Mouse (Mus musculus) inflammation-experienced regulatory T-cells, adult 6 months (primary cell): ENCODE results near the gene Akt1. TPM values are rescaled to one million over a fixed set of nuclear protein-coding genes. Genes with fewer than 3 reads are reported as not detected.
A peak's percentile ranks its signal among the peaks of the same experiment; 100 is the strongest.

Experiments used
- ATAC-seq: one replicate; pipeline ENCODE4 v1.8.0; 2017
- polyA plus RNA-seq, 3 experiments: library from polyadenylated mRNA; unstranded; fragments of 100-300 nt; shearing (Covaris generic); gene quantifications; one replicate each; pipeline ENCODE4 v1.2.1; 2017

The Akt1 gene
- polyA plus RNA-seq, 3 experiments from 2014 or later: 20.2 to 26.3 (median 21.0) TPM

- ATAC-seq: no peak
These were observed 47.4 kb downstream of the Akt1 start for GRCm38 (mm10) chr12:112627097-112627881.

- no peak for ATAC-seq
These were observed 48.2 kb downstream of the Akt1 start for GRCm38 (mm10) chr12:112626455-112626854.

- no peak for ATAC-seq
These were observed 49.0 kb downstream of the Akt1 start for GRCm38 (mm10) chr12:112625700-112626099.

GRCm38 (mm10) chr12:112623742-112624141, 50.9 kb downstream of the Akt1 start:
- ATAC-seq: peak; percentile 41

GRCm38 (mm10) chr12:112621900-112622299, 52.8 kb downstream of the Akt1 start:
- ATAC-seq: no peak

GRCm38 (mm10) chr12:112620354-112621061, 54.2 kb downstream of the Akt1 start:
- no peak for ATAC-seq

GRCm38 (mm10) chr12:112619686-112620353, 54.9 kb downstream of the Akt1 start, which contains the start of gene Adssl1:
Gene Adssl1 (plus strand): TSS chr12:112620045.
- peak; percentile 32 for ATAC-seq

GRCm38 (mm10) chr12:112618981-112619685, 55.6 kb downstream of the Akt1 start:
- ATAC-seq: peak; percentile 55

GRCm38 (mm10) chr12:112617898-112618380, 56.7 kb downstream of the Akt1 start:
- ATAC-seq: peak; percentile 49

- peak; percentile 52 for ATAC-seq
These were observed 57.5 kb downstream of the Akt1 start for GRCm38 (mm10) chr12:112617184-112617583.

- ATAC-seq: no peak
These were observed 58.0 kb downstream of the Akt1 start for GRCm38 (mm10) chr12:112616668-112617067.

- ATAC-seq: no peak
These were observed 65.7 kb downstream of the Akt1 start for GRCm38 (mm10) chr12:112609031-112609430.

GRCm38 (mm10) chr12:112606998-112607397, 67.7 kb downstream of the Akt1 start:
- ATAC-seq: no peak

- ATAC-seq: peak; percentile 60
These were observed 68.9 kb downstream of the Akt1 start for GRCm38 (mm10) chr12:112605766-112606165.

GRCm38 (mm10) chr12:112604709-112605649, 69.7 kb downstream of the Akt1 start:
- ATAC-seq: no peak

- no peak for ATAC-seq
These were observed 70.7 kb downstream of the Akt1 start for GRCm38 (mm10) chr12:112604022-112604421.

Other genes starting within 250 kb of the Akt1 start
- not detected for gene A530016L24Rik, start 185.4 kb downstream of the Akt1 start, polyA plus RNA-seq
- gene Tmem179, start 158.1 kb downstream of the Akt1 start, polyA plus RNA-seq: not detected
- gene Inf2, start 86.1 kb downstream of the Akt1 start, polyA plus RNA-seq: 10 to 100 TPM in 2 of 3 experiments, 1 to 10 TPM in 1; 9.8 to 12.8 (median 11.9) TPM
- gene Adssl1, start 54.8 kb downstream of the Akt1 start, polyA plus RNA-seq: 1 to 10 TPM in 2 of 3 experiments, under 1 TPM in 1; 0.99 to 1.9 (median 1.6) TPM
- gene Siva1, start 30.2 kb downstream of the Akt1 start, polyA plus RNA-seq: 10 to 100 TPM; 34.6 to 68.7 (median 39.4) TPM
- 1 to 10 TPM; 3.7 to 4.3 (median 3.8) TPM for gene Zbtb42, start 3.9 kb upstream of the Akt1 start, polyA plus RNA-seq
- 1 to 10 TPM; 2.4 to 5.1 (median 4.1) TPM for gene Cep170b, start 45.6 kb upstream of the Akt1 start, polyA plus RNA-seq
- gene Pld4, start 85.8 kb upstream of the Akt1 start, polyA plus RNA-seq: 1 to 10 TPM in 2 of 3 experiments, not detected in 1; 1.6 to 6.0 TPM
- gene Ahnak2, start 127.8 kb upstream of the Akt1 start, polyA plus RNA-seq: not detected
- gene Clba1, start 134.1 kb upstream of the Akt1 start, polyA plus RNA-seq: under 1 TPM in 2 of 3 experiments, not detected in 1; 0.33 to 0.50 TPM
- 10 to 100 TPM; 67.6 to 86.3 (median 83.9) TPM for gene Cdca4, start 154.5 kb upstream of the Akt1 start, polyA plus RNA-seq
- gene Gpr132, start 193.3 kb upstream of the Akt1 start, polyA plus RNA-seq: 10 to 100 TPM; 71.4 to 79.0 (median 77.8) TPM